Mouse (Mus musculus): Measurements from ENCODE around the gene Kcne1. TPM values are rescaled to one million over a fixed set of nuclear protein-coding genes. Genes with fewer than 3 reads are reported as not detected.

The Kcne1 gene
- total RNA-seq (2021) = not detected
- long read RNA-seq, experiment 1, partial matches to known transcripts = 0 of 1 reads
- long read RNA-seq, experiment 1, other reads (novel, unspliced or antisense) = 1 of 1 reads
- long read RNA-seq, experiment 2 = 0 reads

GRCm38 (mm10) chr16:92359229-92359628 is at the start of gene Kcne1:
Kcne1 (minus strand) TSS chr16:92359468.
- DNase-seq (ENCODE audit: low spot score in 2 of 2) = no peak
- intact Hi-C loops (cut with DNase I) = no loop called here

DNA sequence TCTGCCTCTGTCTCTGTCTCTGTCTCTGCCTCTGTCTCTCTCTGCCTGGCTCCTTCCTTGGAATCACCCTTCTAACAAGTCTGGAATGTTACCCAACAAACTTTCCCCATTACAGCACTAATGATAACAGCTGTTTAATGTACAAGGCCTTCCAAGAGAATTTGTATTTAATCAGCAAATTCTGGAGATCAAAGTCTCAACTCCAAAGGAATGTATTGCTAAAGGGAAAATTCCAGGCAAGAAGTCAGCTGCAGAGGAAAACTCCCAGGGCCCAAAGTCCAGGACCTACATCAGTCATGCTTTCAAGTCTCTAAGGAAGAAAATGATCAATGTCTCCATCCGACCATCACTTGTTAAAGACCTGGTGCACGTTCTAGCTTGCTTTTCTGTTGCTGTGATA is 48.6 kb upstream of the Kcne1 start:
- DNase-seq (ENCODE audit: low spot score in 2 of 2) = no peak
- intact Hi-C loops (cut with DNase I) = no loop called here

DNA sequence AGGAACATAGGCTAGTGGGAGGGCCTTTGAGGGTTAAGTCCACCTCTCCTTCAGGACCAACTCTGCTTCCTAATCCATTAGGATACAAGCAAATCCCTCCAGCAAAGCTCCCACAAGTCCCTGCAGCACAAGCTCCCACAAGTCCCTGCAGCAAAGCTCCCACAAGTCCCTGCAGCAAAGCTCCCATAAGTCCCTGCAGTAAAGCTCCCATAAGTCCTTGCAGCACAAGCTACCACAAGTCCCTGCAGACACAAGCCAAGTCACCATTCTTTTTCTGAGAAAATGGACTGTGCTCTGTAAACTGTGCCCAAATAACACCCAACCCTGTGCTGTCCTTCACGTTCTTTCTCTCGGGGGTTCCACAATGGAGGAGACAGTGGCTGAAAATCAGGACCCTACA is 44.9 kb upstream of the Kcne1 start:
- no peak for DNase-seq (ENCODE audit: low spot score in 2 of 2)
- intact Hi-C loops (cut with DNase I) = no loop called here

GRCm38 (mm10) chr16:92403069-92403468 is 43.8 kb upstream of the Kcne1 start:
- intact Hi-C loops (cut with DNase I) = no loop called here
- no peak for DNase-seq (ENCODE audit: low spot score in 2 of 2)

- DNase-seq (ENCODE audit: low spot score in 2 of 2) = no peak
- intact Hi-C loops (cut with DNase I) = no loop called here
Observed at GRCm38 (mm10) chr16:92402216-92402615, 42.9 kb upstream of the Kcne1 start.

DNA sequence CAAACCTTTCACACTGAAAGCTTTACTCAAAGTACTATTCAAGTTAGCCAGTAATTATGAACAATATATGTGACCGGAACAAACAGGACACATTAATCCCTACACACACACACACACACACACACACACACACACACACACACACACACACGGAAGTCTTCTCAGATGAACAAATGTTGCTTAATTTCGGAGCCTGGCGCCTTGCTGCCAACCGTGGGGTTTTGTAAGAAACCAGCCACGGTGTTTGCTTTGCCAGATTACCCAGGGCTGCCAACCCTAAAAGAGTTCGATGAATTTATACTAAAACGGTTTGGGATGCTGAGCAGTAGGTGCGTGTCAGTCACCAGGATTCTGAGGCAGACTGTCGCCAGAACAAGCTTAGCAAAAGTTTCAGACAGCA is 41.9 kb upstream of the Kcne1 start:
- intact Hi-C loops (cut with DNase I) = no loop called here

DNA sequence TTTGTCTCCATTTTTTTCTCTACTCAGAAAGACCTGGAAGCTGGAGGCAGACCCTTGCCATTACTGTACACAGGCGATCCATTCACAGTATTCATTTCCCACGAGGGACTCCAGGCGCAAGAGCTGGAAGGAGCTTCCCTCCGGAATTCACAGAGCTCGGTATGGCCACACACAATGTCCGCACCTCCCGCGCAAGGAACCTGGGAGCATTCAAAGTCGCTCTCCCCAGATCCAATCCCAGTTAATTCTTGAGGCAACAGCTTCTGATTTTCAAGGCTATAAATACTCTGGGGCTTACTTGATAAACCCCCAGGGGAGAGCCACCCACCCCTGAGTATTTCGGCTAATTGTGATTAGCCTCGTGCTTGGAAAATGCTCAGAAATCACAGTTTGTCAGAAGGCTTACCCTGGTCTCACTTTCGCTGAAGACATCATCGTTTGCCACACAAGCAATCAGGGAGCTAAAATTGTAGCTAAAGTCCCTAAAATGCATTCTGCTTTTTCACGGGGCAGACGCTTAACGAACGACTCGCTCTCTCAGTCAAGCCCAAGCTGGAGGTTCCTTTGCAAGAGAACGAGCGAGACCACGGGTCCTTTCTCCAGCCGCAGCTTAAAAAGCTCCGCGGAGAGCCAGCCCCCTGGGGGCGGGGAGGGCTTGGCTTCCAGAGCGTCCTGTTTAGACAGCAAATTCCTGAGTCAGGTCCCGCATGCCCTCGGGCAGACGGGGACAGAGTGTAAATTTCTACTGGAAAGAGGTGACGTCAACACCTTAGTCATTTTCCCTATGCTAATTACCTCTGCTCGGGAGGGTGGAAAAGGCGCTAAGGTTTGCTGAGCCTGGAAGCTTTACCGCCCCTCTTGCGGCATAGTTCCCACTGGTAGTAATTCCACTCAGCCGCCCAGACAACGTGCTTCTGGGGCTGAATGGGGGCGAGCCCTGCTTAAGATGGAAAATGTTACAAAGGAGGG is 40.5 kb upstream of the Kcne1 start:
- intact Hi-C loops (cut with DNase I) = no loop called here

More for the DNA sequence above, 41.9 kb upstream of the Kcne1 start:
- DNase-seq (ENCODE audit: low spot score in 2 of 2) = no peak

DNA sequence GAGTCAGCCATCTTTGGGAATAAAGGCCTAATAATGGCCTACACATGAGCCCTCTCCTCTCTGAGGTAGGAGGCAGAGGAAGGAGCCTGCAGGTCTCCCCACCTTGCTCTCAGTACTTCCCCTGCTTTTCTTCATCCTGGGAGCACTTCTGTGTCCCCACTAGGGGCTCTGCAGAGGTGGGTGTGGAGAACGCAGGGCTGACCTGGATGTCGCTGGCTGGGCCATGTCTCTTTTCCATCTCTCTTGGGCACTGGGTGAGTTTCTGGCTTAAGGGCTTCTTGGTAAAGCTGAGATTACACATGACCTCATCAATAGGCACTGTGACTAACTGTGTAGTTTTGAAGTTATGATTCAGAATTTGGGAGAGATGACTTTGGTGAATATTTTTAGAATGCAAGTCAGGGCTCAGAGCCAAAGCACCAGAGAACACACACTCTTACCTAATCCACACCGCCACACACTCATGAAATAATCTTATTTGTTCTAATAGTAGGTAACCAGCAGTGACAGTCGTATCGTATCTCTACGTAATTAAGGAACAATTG is 39.4 kb upstream of the Kcne1 start:
- peak in 1 of 2 experiments; percentile 32 for DNase-seq (ENCODE audit: low spot score in 2 of 2)
- intact Hi-C loops (cut with DNase I) = no loop called here

More for the DNA sequence above, 40.5 kb upstream of the Kcne1 start:
- peak; percentile 77 to 83 for DNase-seq (ENCODE audit: low spot score in 2 of 2)

DNA sequence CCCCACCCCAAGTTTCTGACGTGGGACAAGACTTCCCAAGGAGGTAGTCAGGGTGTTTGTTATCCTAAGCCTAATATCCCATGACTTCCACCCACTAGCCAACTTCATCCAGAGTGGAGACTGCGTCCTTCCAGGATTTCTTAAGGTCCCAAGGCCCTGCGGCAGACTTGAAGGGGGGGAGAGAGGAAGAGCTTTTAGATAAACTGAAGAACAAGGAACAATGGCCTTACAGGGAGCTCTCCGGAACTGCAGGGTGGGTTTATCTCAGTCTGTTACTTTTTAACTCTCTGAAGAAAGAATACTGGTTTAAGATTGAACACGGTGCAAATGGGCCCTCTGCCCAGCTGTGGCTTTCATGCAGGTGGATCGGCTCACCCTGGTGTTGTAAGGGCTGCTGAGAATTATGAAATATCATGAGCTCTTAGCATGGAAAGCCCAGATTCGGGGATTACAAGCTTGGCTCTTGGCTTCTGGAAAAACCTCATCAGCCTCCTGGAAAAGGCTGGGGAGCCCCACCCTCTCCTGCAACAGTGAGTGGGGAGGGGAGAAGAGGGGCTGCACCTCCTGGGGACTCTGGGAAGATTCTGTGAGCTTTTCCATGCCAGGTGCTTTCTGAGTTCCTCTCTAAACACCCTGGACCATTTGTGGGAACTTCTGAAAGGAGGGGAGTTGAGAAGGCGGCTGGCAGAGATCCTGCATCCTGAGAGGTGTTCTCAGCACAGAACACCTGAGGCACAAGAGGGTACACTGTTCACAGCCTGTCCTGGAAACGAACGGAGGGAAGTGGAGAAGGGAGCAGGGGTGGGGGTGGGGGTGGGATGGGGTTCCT is 38.7 kb upstream of the Kcne1 start:
- no peak for DNase-seq (ENCODE audit: low spot score in 2 of 2)
- intact Hi-C loops (cut with DNase I) = no loop called here

- intact Hi-C loops (cut with DNase I) = no loop called here
Observed at GRCm38 (mm10) chr16:92393732-92394131, 34.5 kb upstream of the Kcne1 start.

GRCm38 (mm10) chr16:92387692-92388091 is 28.4 kb upstream of the Kcne1 start:
- no peak for DNase-seq (ENCODE audit: low spot score in 2 of 2)
- intact Hi-C loops (cut with DNase I) = no loop called here

More at GRCm38 (mm10) chr16:92393732-92394131, 34.5 kb upstream of the Kcne1 start:
- no peak for DNase-seq (ENCODE audit: low spot score in 2 of 2)

DNA sequence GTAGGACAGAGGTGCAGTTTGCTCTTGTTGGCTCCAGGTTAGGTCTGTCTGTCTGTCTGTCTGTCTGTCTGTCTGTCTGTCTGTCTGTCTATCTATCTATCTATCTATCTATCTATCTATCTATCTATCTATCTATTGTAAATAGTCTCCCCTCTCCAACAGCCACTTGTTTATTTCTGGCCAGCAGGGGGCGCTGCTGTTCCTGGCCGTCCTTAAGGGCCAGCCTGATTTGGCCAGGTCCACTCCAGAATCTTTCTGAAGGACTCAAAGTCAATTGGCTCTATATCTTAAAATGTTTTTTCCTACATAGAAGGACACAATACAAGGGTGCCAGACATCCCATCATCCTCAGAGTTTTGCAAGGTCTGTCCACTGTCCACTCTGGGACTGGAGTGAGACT is 25.8 kb upstream of the Kcne1 start:
- intact Hi-C loops (cut with DNase I) = loop anchor here (2.0 kb wide), 1 partner anchor 72 kb away; no protein-coding TSS in a partner anchor
- peak in 1 of 2 experiments; percentile 69 for DNase-seq (ENCODE audit: low spot score in 2 of 2)

DNA sequence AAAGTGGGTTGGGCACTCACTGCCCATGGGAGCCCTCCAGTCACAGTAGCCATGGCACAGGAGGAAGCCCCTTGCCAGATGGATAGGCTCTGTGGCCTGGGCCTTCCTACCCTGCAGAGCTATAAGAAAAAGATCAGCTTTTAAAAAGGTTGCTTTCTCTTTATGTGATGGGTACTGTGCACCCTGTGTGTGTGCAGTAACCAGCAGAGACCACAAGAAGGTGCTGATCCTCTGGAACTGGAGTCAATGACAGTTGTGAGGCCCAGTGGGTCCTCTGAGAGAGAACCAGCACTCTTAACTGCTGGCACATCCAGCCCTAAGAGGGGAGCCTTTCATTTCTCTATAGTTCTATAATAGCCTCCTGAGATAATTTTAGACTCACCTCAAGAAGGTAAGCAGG is 24.1 kb upstream of the Kcne1 start:
- intact Hi-C loops (cut with DNase I) = no loop called here
- no peak for DNase-seq (ENCODE audit: low spot score in 2 of 2)

- peak; percentile 80 to 93 for DNase-seq (ENCODE audit: low spot score in 2 of 2)
- intact Hi-C loops (cut with DNase I) = no loop called here
Observed at GRCm38 (mm10) chr16:92382508-92382907, 23.2 kb upstream of the Kcne1 start.

- intact Hi-C loops (cut with DNase I) = no loop called here
- DNase-seq (ENCODE audit: low spot score in 2 of 2) = no peak
Observed at GRCm38 (mm10) chr16:92381092-92381491, 21.8 kb upstream of the Kcne1 start.

- DNase-seq (ENCODE audit: low spot score in 2 of 2) = peak; percentile 27 to 41
- intact Hi-C loops (cut with DNase I) = no loop called here
Observed at GRCm38 (mm10) chr16:92376976-92377375, 17.7 kb upstream of the Kcne1 start.

DNA sequence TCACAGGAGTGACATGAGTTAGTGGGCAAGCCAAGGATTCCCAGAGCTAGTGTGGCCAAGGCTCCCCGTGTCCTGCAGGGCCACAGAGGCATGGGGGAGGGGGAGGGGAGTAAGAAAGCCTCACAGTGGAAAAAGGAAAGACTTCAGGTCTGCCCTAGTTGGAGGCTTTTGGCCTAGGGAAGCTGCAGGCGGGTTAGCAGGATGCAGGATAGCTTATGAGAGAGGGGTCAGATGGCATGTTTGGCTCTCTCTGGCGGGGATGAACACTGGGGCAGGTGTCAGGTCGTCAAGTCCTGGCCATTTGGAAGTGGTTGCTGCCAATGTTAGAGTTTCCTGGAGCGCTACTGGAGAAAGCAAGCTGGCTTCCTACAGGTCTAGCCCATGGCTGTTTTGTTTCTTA is 12.4 kb upstream of the Kcne1 start:
- intact Hi-C loops (cut with DNase I) = no loop called here
- no peak for DNase-seq (ENCODE audit: low spot score in 2 of 2)

DNA sequence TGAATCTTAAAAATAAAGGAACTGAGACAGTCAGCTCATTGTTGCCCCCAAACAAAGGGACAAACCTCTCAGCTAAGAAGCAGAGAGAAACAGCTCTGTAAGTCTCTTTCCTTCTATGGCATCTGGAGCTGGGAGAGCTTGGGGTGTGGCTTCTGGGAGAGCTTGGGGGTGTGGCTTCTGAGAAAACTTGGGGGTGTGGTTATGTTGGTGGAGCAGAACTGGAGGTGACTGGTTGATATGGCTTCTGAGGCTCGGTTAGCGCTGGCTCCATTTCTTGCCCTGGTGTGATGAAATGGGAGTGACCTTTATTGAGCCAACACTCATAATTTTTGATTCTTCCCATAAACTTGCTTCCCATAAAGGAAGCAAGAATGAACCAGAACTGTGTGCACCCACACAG is 10.0 kb upstream of the Kcne1 start:
- DNase-seq (ENCODE audit: low spot score in 2 of 2) = no peak
- intact Hi-C loops (cut with DNase I) = no loop called here

- intact Hi-C loops (cut with DNase I) = no loop called here
- DNase-seq (ENCODE audit: low spot score in 2 of 2) = no peak
Observed at GRCm38 (mm10) chr16:92365477-92365876, 6.2 kb upstream of the Kcne1 start.

DNA sequence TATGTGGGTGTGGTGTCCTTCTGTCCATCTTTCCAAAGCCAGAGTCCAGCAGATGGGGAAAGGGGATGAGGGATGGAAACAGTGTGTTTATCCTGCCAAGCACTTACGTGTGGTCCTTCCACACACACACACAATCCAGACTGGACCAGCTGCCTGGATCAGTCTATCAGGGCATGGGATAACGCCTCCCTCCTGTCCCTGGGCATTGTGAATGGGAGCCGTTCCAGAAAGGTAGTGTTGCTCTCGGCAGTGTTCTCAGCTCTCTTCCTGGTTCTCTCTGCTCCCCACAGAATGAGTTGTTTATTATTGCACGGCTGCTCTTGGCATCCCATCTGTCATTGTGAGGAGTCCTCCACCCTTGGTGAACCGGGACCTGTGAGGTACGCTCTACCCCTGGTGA is 1.4 kb upstream of the Kcne1 start:
- intact Hi-C loops (cut with DNase I) = no loop called here
- no peak for DNase-seq (ENCODE audit: low spot score in 2 of 2)
